Mouse (Mus musculus): ENCODE data around the gene Rfx3.

Rfx3 gene

GRCm38 (mm10) chr19:27905976-27906375 is 105.0 kb downstream of the Rfx3 start:
- no peak for DNase-seq (ENCODE audit: low spot score in 2 of 2)

GRCm38 (mm10) chr19:27905172-27905571 is 105.8 kb downstream of the Rfx3 start:
- DNase-seq (ENCODE audit: low spot score in 2 of 2) = no peak

GRCm38 (mm10) chr19:27904655-27905054 is 106.3 kb downstream of the Rfx3 start:
- DNase-seq (ENCODE audit: low spot score in 2 of 2) = no peak

- no peak for DNase-seq (ENCODE audit: low spot score in 2 of 2)
Measured at GRCm38 (mm10) chr19:27904209-27904608, 106.8 kb downstream of the Rfx3 start.

- DNase-seq (ENCODE audit: low spot score in 2 of 2) = no peak
Measured at GRCm38 (mm10) chr19:27902601-27903000, 108.4 kb downstream of the Rfx3 start.

GRCm38 (mm10) chr19:27901693-27902092 is 109.3 kb downstream of the Rfx3 start:
- no peak for DNase-seq (ENCODE audit: low spot score in 2 of 2)

- DNase-seq (ENCODE audit: low spot score in 2 of 2) = no peak
Measured at GRCm38 (mm10) chr19:27884520-27884919, 126.4 kb downstream of the Rfx3 start.

- no peak for DNase-seq (ENCODE audit: low spot score in 2 of 2)
Measured at GRCm38 (mm10) chr19:27877429-27877828, 133.5 kb downstream of the Rfx3 start.

- no peak for DNase-seq (ENCODE audit: low spot score in 2 of 2)
Measured at GRCm38 (mm10) chr19:27870794-27871193, 140.2 kb downstream of the Rfx3 start.

- no peak for DNase-seq (ENCODE audit: low spot score in 2 of 2)
Measured at GRCm38 (mm10) chr19:27859641-27860040, 151.3 kb downstream of the Rfx3 start.

- DNase-seq (ENCODE audit: low spot score in 2 of 2) = no peak
Measured at GRCm38 (mm10) chr19:27848946-27849345, 162.0 kb downstream of the Rfx3 start.

- DNase-seq (ENCODE audit: low spot score in 2 of 2) = no peak
Measured at GRCm38 (mm10) chr19:27847055-27847454, 163.9 kb downstream of the Rfx3 start.

- DNase-seq (ENCODE audit: low spot score in 2 of 2) = no peak
Measured at GRCm38 (mm10) chr19:27838635-27839034, 172.3 kb downstream of the Rfx3 start.

GRCm38 (mm10) chr19:27838041-27838440 is 172.9 kb downstream of the Rfx3 start:
- DNase-seq (ENCODE audit: low spot score in 2 of 2) = no peak

GRCm38 (mm10) chr19:27832448-27832847 is 178.5 kb downstream of the Rfx3 start:
- DNase-seq (ENCODE audit: low spot score in 2 of 2) = no peak

GRCm38 (mm10) chr19:27828316-27828715 is 182.7 kb downstream of the Rfx3 start:
- DNase-seq (ENCODE audit: low spot score in 2 of 2) = no peak

GRCm38 (mm10) chr19:27817661-27818060 is 193.3 kb downstream of the Rfx3 start:
- no peak for DNase-seq (ENCODE audit: low spot score in 2 of 2)

- peak in 1 of 2 experiments; percentile 2 for DNase-seq (ENCODE audit: low spot score in 2 of 2)
Measured at GRCm38 (mm10) chr19:27780030-27780429, 230.9 kb downstream of the Rfx3 start.

GRCm38 (mm10) chr19:27770716-27771265 is 240.2 kb downstream of the Rfx3 start:
- DNase-seq (ENCODE audit: low spot score in 2 of 2) = no peak

GRCm38 (mm10) chr19:27768444-27768843 is 242.5 kb downstream of the Rfx3 start:
- DNase-seq (ENCODE audit: low spot score in 2 of 2) = no peak

- no peak for DNase-seq (ENCODE audit: low spot score in 2 of 2)
Measured at GRCm38 (mm10) chr19:27760309-27760708, 250.7 kb downstream of the Rfx3 start.

GRCm38 (mm10) chr19:27759347-27759746 is 251.6 kb downstream of the Rfx3 start:
- DNase-seq (ENCODE audit: low spot score in 2 of 2) = no peak

- no peak for DNase-seq (ENCODE audit: low spot score in 2 of 2)
Measured at GRCm38 (mm10) chr19:27747301-27747700, 263.7 kb downstream of the Rfx3 start.

- DNase-seq (ENCODE audit: low spot score in 2 of 2) = no peak
Measured at GRCm38 (mm10) chr19:27738908-27739307, 272.1 kb downstream of the Rfx3 start.

Measured in spleen, postnatal 14 days (tissue).